Mouse (Mus musculus) CD4-positive, CD25-positive, alpha-beta regulatory T cell, adult 9 weeks (primary cell): ENCODE data around the gene Mb. TPM values are rescaled to one million over a fixed set of nuclear protein-coding genes. Genes with fewer than 3 reads are reported as not detected.

Experiments
- polyA plus RNA-seq: library from polyadenylated mRNA; unstranded; fragments of 100-300 nt; shearing (Covaris generic); gene quantifications from one replicate; pipeline ENCODE4 v1.2.1, GENCODE M21; 2017

The Mb gene
- polyA plus RNA-seq = not detected

DNA sequence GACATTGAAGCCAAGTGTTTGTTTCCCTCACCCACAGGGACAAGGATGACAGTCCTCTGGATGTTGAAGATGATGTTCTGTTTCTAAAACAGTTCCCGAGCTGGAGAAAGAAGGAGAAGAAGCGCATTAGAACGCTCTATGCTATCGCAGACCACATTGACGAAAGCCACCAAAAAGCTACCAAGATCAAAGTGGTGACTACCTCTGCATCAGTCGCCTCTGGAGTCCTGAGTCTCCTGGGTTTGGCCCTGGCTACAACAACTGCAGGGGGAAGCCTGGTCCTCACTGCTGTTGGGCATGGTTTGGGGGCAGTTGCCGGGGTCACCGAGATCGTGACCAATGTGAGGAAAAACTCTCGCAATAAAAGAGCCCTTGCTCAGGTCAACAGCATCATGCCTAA is at the start of gene Mb:
Gene Mb (minus strand): TSS at position 101 of the 400 bp plus-strand sequence.

DNA sequence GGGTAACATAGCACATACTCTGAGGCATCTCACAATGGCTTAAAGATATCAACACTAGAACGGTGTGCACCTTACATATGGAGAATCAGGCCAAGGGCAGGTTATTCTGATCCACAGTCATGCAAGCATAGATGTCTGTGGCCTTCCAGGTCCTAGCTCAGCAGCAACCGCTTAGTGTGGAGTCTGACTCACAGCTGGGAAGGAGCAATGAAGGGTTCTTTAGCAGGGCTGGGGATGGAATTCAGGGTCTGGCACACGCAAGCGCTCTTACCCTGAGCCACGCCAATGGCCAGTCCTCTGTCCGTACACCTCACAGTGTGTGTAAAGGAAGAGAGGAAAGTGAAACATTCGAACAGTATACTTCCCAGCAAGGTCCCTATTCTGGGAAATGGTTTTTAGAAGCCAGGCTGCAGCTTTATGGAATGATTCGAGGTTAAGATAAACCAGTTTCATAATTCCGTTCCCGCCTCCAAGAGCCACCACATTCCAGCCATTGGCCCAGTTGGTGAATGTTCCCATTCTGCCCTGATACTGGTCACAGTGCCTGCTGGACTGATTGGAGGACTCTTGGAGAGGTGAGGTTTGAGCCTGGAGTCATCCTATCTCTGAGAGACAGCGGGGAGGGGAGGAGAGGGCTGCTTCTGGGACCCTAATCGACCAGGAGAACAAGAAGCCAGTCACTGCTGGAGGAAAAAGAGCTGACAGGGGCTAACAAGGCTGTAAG is 5.7 kb downstream of the Mb start, which contains the start of gene Apol6:
Gene Apol6 (plus strand): TSS at position 133 of the 724 bp plus-strand sequence.

Other genes starting within 250 kb of the Mb start
- gene Zfp251, start 179.2 kb downstream of the Mb start, polyA plus RNA-seq = 24.6 TPM
- 21.6 TPM for gene Zfp7, start 171.4 kb downstream of the Mb start, polyA plus RNA-seq
- gene Gm49527, start 171.3 kb downstream of the Mb start, polyA plus RNA-seq = 1.5 TPM
- gene Zfp647, start 125.2 kb downstream of the Mb start, polyA plus RNA-seq = 2.0 TPM
- 81.6 TPM for gene 1110038F14Rik, start 102.2 kb downstream of the Mb start, polyA plus RNA-seq
- gene Apol6, start 5.9 kb downstream of the Mb start, polyA plus RNA-seq = not detected